Mouse (Mus musculus) left cerebral cortex, postnatal 10 days (tissue): ENCODE measurements around the gene Cnksr1. TPM values are rescaled to one million over a fixed set of nuclear protein-coding genes. Genes with fewer than 3 reads are reported as not detected.

ENCODE experiments used
- DNase-seq, 2 experiments: peaks; one replicate each; pipeline ENCODE4 v3.0.0; 2021 to 2022; ENCODE audit warnings: low spot score in 2 of 2, mixed read lengths in 1 of 2; ENCODE audit errors: extremely low spot score in 1 of 2
- intact Hi-C: fragments of 180-260 bp; cut with DNase I; formaldehyde crosslinking; loops from one replicate; pipeline ENCODE4 v1.15.1; 2025
- total RNA-seq, 2 experiments: library from RNA; stranded (reverse); gene quantifications; 2 replicates each; pipeline ENCODE4 v1.2.3; 2021

Cnksr1 gene
- total RNA-seq, 2 experiments from 2014 or later: 0.24 to 0.61 TPM

- no peak for DNase-seq
- intact Hi-C loops: loop anchor here (5.0 kb wide), 2 partner anchors 37 to 102 kb away; no protein-coding TSS in a partner anchor
These were observed 16.6 kb upstream of the Cnksr1 start for GRCm38 (mm10) chr4:134254835-134255234.

GRCm38 (mm10) chr4:134253722-134254324 lies 15.6 kb upstream of the Cnksr1 start, which contains the start of gene Grrp1:
Gene Grrp1, minus strand, starts transcription at chr4:134254106.
- no peak for DNase-seq
- intact Hi-C loops: loop anchor here (5.0 kb wide), 2 partner anchors 38 to 103 kb away; no protein-coding TSS in a partner anchor

- intact Hi-C loops: loop anchor here (5.0 kb wide), 2 partner anchors 39 to 104 kb away; no protein-coding TSS in a partner anchor
- DNase-seq: no peak
These were observed 14.9 kb upstream of the Cnksr1 start for GRCm38 (mm10) chr4:134252911-134253721.

- intact Hi-C loops: loop anchor here (5.0 kb wide), 2 partner anchors 40 to 105 kb away; no protein-coding TSS in a partner anchor
- no peak for DNase-seq
These were observed 14.1 kb upstream of the Cnksr1 start for GRCm38 (mm10) chr4:134252131-134252910.

GRCm38 (mm10) chr4:134251241-134252130 lies 13.3 kb upstream of the Cnksr1 start:
- DNase-seq: peak in 1 of 2 experiments; percentile 84
- intact Hi-C loops: loop anchor here (5.0 kb wide), 2 partner anchors 41 to 106 kb away; no protein-coding TSS in a partner anchor

- DNase-seq: no peak
- intact Hi-C loops: loop anchor here (5.0 kb wide), 2 partner anchors 41 to 106 kb away; no protein-coding TSS in a partner anchor
These were observed 12.7 kb upstream of the Cnksr1 start for GRCm38 (mm10) chr4:134250930-134251240.

- no peak for DNase-seq
- intact Hi-C loops: loop anchor here (5.0 kb wide), 2 partner anchors 42 to 107 kb away; no protein-coding TSS in a partner anchor
These were observed 12.1 kb upstream of the Cnksr1 start for GRCm38 (mm10) chr4:134250116-134250929.

GRCm38 (mm10) chr4:134249651-134250050 lies 11.5 kb upstream of the Cnksr1 start:
- DNase-seq: peak in 1 of 2 experiments; percentile 86
- intact Hi-C loops: loop anchor here (5.0 kb wide), 2 partner anchors 43 to 108 kb away; no protein-coding TSS in a partner anchor

- intact Hi-C loops: no loop called here
- DNase-seq: no peak
These were observed 8.6 kb upstream of the Cnksr1 start, which contains the start of gene Gm30191 for GRCm38 (mm10) chr4:134246719-134247258. Gene Gm30191, plus strand, starts transcription at chr4:134246935.

- intact Hi-C loops: no loop called here
- no peak for DNase-seq
These were observed 8.1 kb upstream of the Cnksr1 start for GRCm38 (mm10) chr4:134246256-134246655.

GRCm38 (mm10) chr4:134245148-134245843 lies 7.1 kb upstream of the Cnksr1 start, which contains the start of gene Zfp593:
Gene Zfp593, minus strand, starts transcription at chr4:134245592.
- intact Hi-C loops: no loop called here
- DNase-seq: peak; percentile 93 to 96

- no peak for DNase-seq
- intact Hi-C loops: no loop called here
These were observed 5.5 kb upstream of the Cnksr1 start, which contains the start of gene E130218I03Rik for GRCm38 (mm10) chr4:134243516-134244250. Gene E130218I03Rik, plus strand, starts transcription at chr4:134243662.

- DNase-seq: no peak
- intact Hi-C loops: no loop called here
These were observed 487 bp upstream of the Cnksr1 start for GRCm38 (mm10) chr4:134238686-134239085.

- DNase-seq: no peak
- intact Hi-C loops: no loop called here
These were observed 469 bp downstream of the Cnksr1 start for GRCm38 (mm10) chr4:134237582-134238278.

GRCm38 (mm10) chr4:134234876-134235275 lies 3.3 kb downstream of the Cnksr1 start:
- no peak for DNase-seq

More at GRCm38 (mm10) chr4:134234876-134235275, 3.3 kb downstream of the Cnksr1 start:
- intact Hi-C loops: no loop called here
